Mouse (Mus musculus) MEL (cell line): ENCODE results near the gene Angptl2.

ENCODE experiments used
- CHD2 ChIP-seq: IDR thresholded peaks from 2 replicates; pipeline ENCODE4 v1.6.1; 2011; ENCODE audit warnings: low read length, improper control_type of control experiment
- CTCF ChIP-seq, 3 experiments: IDR thresholded peaks in 2 of 3; conservative IDR thresholded peaks in 1 of 3; 2 replicates each; pipeline ENCODE4 v1.5.1; 2011 to 2012; ENCODE audit warnings: low read length in 3 of 3, low read depth in 2 of 3, mild to moderate bottlenecking in 2 of 3, improper control_type of control experiment in 1 of 3, inconsistent platforms in 1 of 3, mixed read lengths in 1 of 3, moderate library complexity in 1 of 3; ENCODE audit not compliant: control insufficient read depth in 1 of 3, insufficient read depth in 1 of 3, poor library complexity in 1 of 3, severe bottlenecking in 1 of 3
- EP300 ChIP-seq, 2 experiments: IDR thresholded peaks; 2 replicates each; pipeline ENCODE4 v1.6.1; 2011; ENCODE audit warnings: improper control_type of control experiment in 2 of 2, low read length in 2 of 2, low read depth in 1 of 2, mild to moderate bottlenecking in 1 of 2
- JUND ChIP-seq: IDR thresholded peaks from 2 replicates; pipeline ENCODE4 v1.6.1; 2011; ENCODE audit warnings: low read depth, mild to moderate bottlenecking, improper control_type of control experiment, low read length
- POLR2A ChIP-seq, 2 experiments: IDR thresholded peaks; 2 replicates each; pipeline ENCODE4 v1.6.1; 2011 to 2012; ENCODE audit warnings: low read length in 2 of 2, mild to moderate bottlenecking in 2 of 2, control low read depth in 1 of 2, improper control_type of control experiment in 1 of 2, low read depth in 1 of 2, moderate library complexity in 1 of 2; ENCODE audit not compliant: control insufficient read depth in 1 of 2, insufficient read depth in 1 of 2, poor library complexity in 1 of 2
- POLR2AphosphoS5 ChIP-seq: IDR thresholded peaks from 2 replicates; pipeline ENCODE4 v1.6.1; 2012; ENCODE audit warnings: low read depth, borderline replicate concordance, mild to moderate bottlenecking, inconsistent platforms, low read length, moderate library complexity, mixed read lengths
- RCOR1 ChIP-seq: IDR thresholded peaks from 2 replicates; pipeline ENCODE4 v1.6.1; 2012; ENCODE audit warnings: low read depth, mild to moderate bottlenecking, inconsistent platforms, low read length, improper control_type of control experiment
- SMC3 ChIP-seq: IDR thresholded peaks from 2 replicates; pipeline ENCODE4 v1.6.1; 2011; ENCODE audit warnings: low read depth, low read length, improper control_type of control experiment
- UBTF ChIP-seq: IDR thresholded peaks from 2 replicates; pipeline ENCODE4 v1.6.1; 2012; ENCODE audit warnings: low read depth, mild to moderate bottlenecking, inconsistent platforms, low read length, improper control_type of control experiment, moderate library complexity, borderline replicate concordance; ENCODE audit not compliant: insufficient read depth
- USF1 ChIP-seq: IDR thresholded peaks from 2 replicates; pipeline ENCODE4 v1.6.1; 2014; ENCODE audit warnings: low read depth, mild to moderate bottlenecking, inconsistent platforms, low read length, improper control_type of control experiment, moderate library complexity
- USF2 ChIP-seq, 2 experiments: IDR thresholded peaks; 2 replicates each; pipeline ENCODE4 v1.6.1; 2011 to 2012; ENCODE audit warnings: improper control_type of control experiment in 2 of 2, low read length in 2 of 2, borderline replicate concordance in 1 of 2, inconsistent platforms in 1 of 2, low read depth in 1 of 2, mild to moderate bottlenecking in 1 of 2; ENCODE audit not compliant: insufficient read depth in 1 of 2
- ZC3H11A ChIP-seq: IDR thresholded peaks from 2 replicates; pipeline ENCODE4 v1.6.1; 2012; ENCODE audit warnings: low read depth, mild to moderate bottlenecking, inconsistent platforms, low read length, improper control_type of control experiment

DNA sequence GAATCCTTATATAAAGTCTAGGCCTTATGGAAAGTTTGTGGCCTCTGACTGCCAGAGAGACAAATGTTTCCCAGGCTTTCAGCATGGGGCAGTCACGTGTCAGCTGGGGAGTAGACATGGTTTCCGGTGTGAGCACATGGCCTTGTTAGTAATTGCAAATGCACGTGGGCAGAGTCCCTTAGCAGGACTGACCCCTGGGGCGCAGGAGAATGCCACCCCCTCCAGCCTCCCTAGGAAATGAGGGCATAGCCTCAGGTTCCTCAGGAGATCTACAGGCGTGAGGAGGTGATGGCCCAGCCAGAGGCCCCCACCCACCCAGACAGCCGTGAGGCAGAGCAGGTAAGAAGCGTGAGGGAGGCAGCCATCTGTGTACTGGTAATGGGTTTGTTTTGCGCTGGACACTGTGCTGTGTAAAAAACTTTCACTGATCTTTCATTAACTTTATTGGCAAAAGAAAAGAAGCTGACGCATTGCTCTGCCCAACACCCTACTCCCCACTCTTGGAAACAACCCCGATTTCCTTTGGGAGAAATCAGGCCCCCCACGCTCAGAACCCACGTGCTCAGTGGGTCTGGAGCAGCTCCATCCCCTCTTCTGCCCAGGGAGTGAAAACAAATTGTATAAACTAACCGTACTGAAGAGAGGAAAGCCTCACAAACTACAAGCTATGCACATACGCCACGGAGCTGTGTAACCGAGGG lies 35.8 kb upstream of the Angptl2 start:
- TF ChIP-seq CTCF (IDR thresholded peaks at IDR 0.05 in 2 of 3, conservative IDR thresholded peaks at IDR 0.05 in 1 of 3; ENCODE audit: control insufficient read depth in 1 of 3, insufficient read depth in 1 of 3, low read depth in 2 of 3, low read length in 3 of 3, poor library complexity in 1 of 3, severe bottlenecking in 1 of 3) = no peak
- TF ChIP-seq POLR2AphosphoS5 = no peak
- TF ChIP-seq ZC3H11A = no peak
- no peak for TF ChIP-seq POLR2A (IDR thresholded peaks at IDR 0.05; ENCODE audit: control insufficient read depth in 1 of 2, insufficient read depth in 1 of 2, low read depth in 1 of 2, low read length in 2 of 2, poor library complexity in 1 of 2)
- TF ChIP-seq UBTF = no peak
- TF ChIP-seq USF2 (IDR thresholded peaks at IDR 0.05; ENCODE audit: borderline replicate concordance in 1 of 2, insufficient read depth in 1 of 2, low read depth in 1 of 2, low read length in 2 of 2) = no peak
- no peak for TF ChIP-seq EP300 (IDR thresholded peaks at IDR 0.05; ENCODE audit: low read depth in 1 of 2, low read length in 2 of 2)
- no peak for TF ChIP-seq SMC3
- TF ChIP-seq JUND = no peak
- TF ChIP-seq RCOR1 = no peak
- no peak for TF ChIP-seq CHD2
- no peak for TF ChIP-seq USF1
